Mouse (Mus musculus) embryonic facial prominence, embryonic 14.5 days (tissue): ENCODE measurements around the gene Kcnip1. TPM values are rescaled to one million over a fixed set of nuclear protein-coding genes. Genes with fewer than 3 reads are reported as not detected.
A peak's percentile ranks its signal among the peaks of the same experiment; 100 is the strongest.

Experiments used
- ATAC-seq: fragments of 200-750 bp; cut with Nextera tagmentation; 2 replicates; pipeline ENCODE4 v1.8.0; 2017; ENCODE audit warnings: low read depth, moderate number of reproducible peaks, moderate TSS enrichment
- DNase-seq: peaks from one replicate; pipeline ENCODE4 v3.0.0-alpha.2; 2015; ENCODE audit warnings: low spot score
- H3K27ac ChIP-seq: fragments of 300-500 bp; sonication (generic); replicated peaks from 2 replicates; pipeline ENCODE4 v1.5.1; 2014; ENCODE audit warnings: low read depth, mild to moderate bottlenecking, low read length, moderate library complexity
- H3K27me3 ChIP-seq: fragments of 300-500 bp; sonication (generic); replicated peaks from 2 replicates; pipeline ENCODE4 v1.6.1; 2014; ENCODE audit warnings: low read length; ENCODE audit not compliant: control insufficient read depth, insufficient read depth
- H3K36me3 ChIP-seq: fragments of 300-500 bp; sonication (generic); 2 replicates; pipeline ENCODE4 v1.6.1; 2014; ENCODE audit warnings: low read length, mixed read lengths; ENCODE audit not compliant: control insufficient read depth, insufficient read depth
- H3K4me1 ChIP-seq: fragments of 300-500 bp; sonication (generic); 2 replicates; pipeline ENCODE4 v1.6.1; 2014; ENCODE audit warnings: antibody characterized with exemption, low read length; ENCODE audit not compliant: control insufficient read depth, insufficient read depth
- H3K4me2 ChIP-seq: fragments of 300-500 bp; sonication (generic); 2 replicates; pipeline ENCODE4 v1.6.1; 2014; ENCODE audit warnings: low read depth, mild to moderate bottlenecking, low read length, moderate library complexity, mixed read lengths
- H3K4me3 ChIP-seq: fragments of 300-500 bp; sonication (generic); 2 replicates; pipeline ENCODE4 v1.5.1; 2014; ENCODE audit warnings: low read depth, mild to moderate bottlenecking, low read length
- H3K9ac ChIP-seq: fragments of 300-500 bp; sonication (generic); 2 replicates; pipeline ENCODE4 v1.6.1; 2014; ENCODE audit warnings: low read depth, mild to moderate bottlenecking, low read length, moderate library complexity, mixed read lengths
- H3K9me3 ChIP-seq: fragments of 300-500 bp; sonication (generic); 2 replicates; pipeline ENCODE4 v1.6.1; 2016; ENCODE audit warnings: low read length; ENCODE audit not compliant: control insufficient read depth
- WGBS: fragments of 180-500 bp; shearing (Covaris S2); extraction: QIAGEN DNeasy Blood & Tissue Kit; methylation state at CpG from one replicate; pipeline ENCODE4 v1.1.7; 2014; 5-methylcytosine and 5-hydroxymethylcytosine counted together
- polyA plus RNA-seq: library from polyadenylated mRNA; unstranded; fragments of >200 nt; fragmentation: Nextera tagmentation; extraction: Ambion mirVana; gene quantifications from 2 replicates; pipeline ENCODE4 v1.2.1, GENCODE M21; 2014

The Kcnip1 gene
- polyA plus RNA-seq, 1 experiment from 2014 or later, result 5.0 TPM

DNA sequence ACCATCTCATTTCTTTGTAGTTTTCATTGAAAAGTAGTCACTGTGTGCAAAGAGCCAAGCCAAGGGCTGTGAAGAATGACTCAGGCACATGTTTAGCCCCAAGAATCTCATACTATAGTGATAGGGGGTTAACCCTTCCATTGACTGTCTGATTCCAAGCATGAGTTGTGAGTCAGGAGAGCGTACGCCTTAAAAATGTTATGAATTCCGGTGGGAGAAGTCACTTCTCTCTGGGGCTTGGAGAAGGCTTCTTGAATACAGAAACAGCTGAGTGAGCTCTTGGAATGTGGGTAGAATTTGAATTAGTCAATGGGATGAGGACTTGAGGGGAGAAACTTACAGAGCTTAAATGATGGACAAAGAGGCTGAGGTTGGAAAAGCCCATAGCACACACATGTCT is 153.9 kb downstream of the Kcnip1 start:
- Histone ChIP-seq H3K36me3 (no peaks in the 10 kb centered on the region), H3K27ac (no peak overlapping the region), H3K4me1 (no peaks in the 10 kb centered on the region)

DNA sequence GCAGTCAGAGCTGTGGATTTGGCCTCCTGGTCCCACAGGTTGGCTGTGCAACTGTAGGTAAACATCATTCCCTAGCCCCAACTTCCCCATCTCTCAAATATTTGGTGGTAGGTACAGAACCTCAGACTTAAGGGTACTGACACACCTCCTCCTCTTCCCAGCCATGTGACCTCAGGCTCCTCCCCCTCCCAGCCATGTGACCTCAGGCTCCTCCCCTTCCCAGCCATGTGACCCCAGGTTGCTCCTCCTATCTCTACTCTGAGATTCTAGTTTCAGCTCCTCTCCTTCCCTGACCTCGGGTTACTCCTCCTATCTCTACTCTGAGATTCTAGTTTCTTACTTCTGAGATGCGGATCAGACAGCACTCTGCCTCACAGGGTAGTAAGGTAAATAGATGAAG is 163.2 kb downstream of the Kcnip1 start:
- H3K9me3 ChIP-seq, result no peaks in the 10 kb centered on the region
- ATAC-seq (no peak), DNase-seq (no peak)
- 76% methylated on average over 2 of the region's 2 CpGs for WGBS
- H3K4me2 ChIP-seq, result no peak overlapping the region
- H3K36me3 ChIP-seq, result no peaks in the 10 kb centered on the region
- H3K4me3 ChIP-seq, result no peak overlapping the region
- H3K27ac ChIP-seq, result no peak overlapping the region
- H3K9ac ChIP-seq, result no peak overlapping the region
- no peaks in the 10 kb centered on the region for H3K27me3 ChIP-seq
- peaks cover 10% of the 10 kb centered on the region for H3K4me1 ChIP-seq

More for the DNA sequence above, 153.9 kb downstream of the Kcnip1 start:
- Histone ChIP-seq H3K9me3 (no peaks in the 10 kb centered on the region), H3K9ac (no peak overlapping the region), H3K27me3 (peaks cover 26% of the 10 kb centered on the region), H3K4me2 (no peak overlapping the region), H3K4me3 (no peak overlapping the region)
- ATAC-seq, result no peak
- DNase-seq, result no peak
- 89% methylated on average over 3 of the region's 3 CpGs for WGBS

GRCm38 (mm10) chr11:33827829-33828206 is 165.1 kb downstream of the Kcnip1 start:
- peak; percentile 21 for DNase-seq
- no peak for ATAC-seq

DNA sequence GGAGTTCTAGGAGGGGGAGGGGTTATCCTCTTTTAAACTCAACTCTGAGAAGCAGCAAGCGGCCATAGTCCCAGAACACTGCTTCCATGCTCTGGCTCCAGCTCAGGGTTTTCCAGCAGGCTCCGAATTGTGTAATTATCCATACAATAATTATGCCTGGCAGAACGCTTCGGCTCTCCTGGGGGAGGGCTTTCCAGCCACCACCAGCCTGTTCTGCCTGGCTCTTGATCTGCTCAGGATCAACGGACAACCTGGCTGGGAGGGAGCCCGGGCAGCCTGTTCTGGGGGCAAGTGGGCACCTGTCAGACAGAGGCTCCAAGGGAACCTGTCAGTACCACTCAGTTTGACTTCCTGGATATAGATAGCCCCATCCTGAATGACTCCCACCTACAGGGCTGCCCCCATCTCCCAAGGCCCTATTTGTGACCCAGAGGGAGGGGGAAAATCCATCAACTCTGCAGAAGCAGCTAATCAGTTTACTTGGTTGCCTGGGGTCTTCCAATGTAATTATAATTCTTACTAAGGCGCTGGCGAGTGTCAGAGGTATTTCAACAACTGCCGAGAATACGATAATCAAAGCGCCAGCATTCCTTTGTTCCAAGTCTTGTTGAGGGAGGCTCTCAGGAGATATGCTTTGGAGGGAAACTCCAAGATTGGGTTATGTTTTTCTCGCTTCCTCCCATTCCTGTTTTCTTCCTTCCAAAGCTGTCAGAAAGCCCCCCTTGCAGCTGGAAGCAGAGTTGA is 165.7 kb downstream of the Kcnip1 start:
- peaks cover 10% of the 10 kb centered on the region for H3K4me1 ChIP-seq
- no peak overlapping the region for H3K9ac ChIP-seq
- H3K36me3 ChIP-seq, result no peaks in the 10 kb centered on the region
- peak; percentile 30; the same call in 1 of the 2 replicates for ATAC-seq
- no peak overlapping the region for H3K4me2 ChIP-seq
- H3K27me3 ChIP-seq, result no peaks in the 10 kb centered on the region
- DNase-seq, result peak; percentile 41
- H3K27ac ChIP-seq, result no peak overlapping the region
- 34% methylated on average over 12 of the region's 12 CpGs for WGBS
- no peaks in the 10 kb centered on the region for H3K9me3 ChIP-seq
- no peak overlapping the region for H3K4me3 ChIP-seq

More at GRCm38 (mm10) chr11:33827829-33828206, 165.1 kb downstream of the Kcnip1 start:
- no peak overlapping the region for H3K4me3 ChIP-seq
- WGBS, result 62% methylated on average over 6 of the region's 6 CpGs
- H3K4me2 ChIP-seq, result no peak overlapping the region
- H3K36me3 ChIP-seq, result no peaks in the 10 kb centered on the region
- peaks cover 10% of the 10 kb centered on the region for H3K4me1 ChIP-seq
- H3K9me3 ChIP-seq, result no peaks in the 10 kb centered on the region
- H3K27ac ChIP-seq, result no peak overlapping the region
- no peak overlapping the region for H3K9ac ChIP-seq
- H3K27me3 ChIP-seq, result no peaks in the 10 kb centered on the region

- no peak for ATAC-seq
- Histone ChIP-seq H3K4me2 (no peak overlapping the region), H3K9me3 (no peaks in the 10 kb centered on the region), H3K36me3 (no peaks in the 10 kb centered on the region), H3K27me3 (no peaks in the 10 kb centered on the region), H3K4me3 (no peak overlapping the region), H3K27ac (no peak overlapping the region), H3K4me1 (peaks cover 10% of the 10 kb centered on the region), H3K9ac (no peak overlapping the region)
- 23% methylated on average over 6 of the region's 6 CpGs for WGBS
- no peak for DNase-seq
These were observed 168.2 kb downstream of the Kcnip1 start for GRCm38 (mm10) chr11:33824739-33825138.

- Histone ChIP-seq H3K9me3 (no peaks in the 10 kb centered on the region), H3K4me2 (no peak overlapping the region), H3K4me1 (peaks cover 5% of the 10 kb centered on the region; the same call in 1 of the 2 replicates), H3K36me3 (no peaks in the 10 kb centered on the region), H3K9ac (no peak overlapping the region), H3K4me3 (no peak overlapping the region), H3K27ac (no peak overlapping the region), H3K27me3 (no peaks in the 10 kb centered on the region)
- no peak for DNase-seq
- 82% methylated on average over 5 of the region's 5 CpGs for WGBS
- ATAC-seq, result no peak
These were observed 171.6 kb downstream of the Kcnip1 start for GRCm38 (mm10) chr11:33821331-33821730.

GRCm38 (mm10) chr11:33820876-33821275 is 172.1 kb downstream of the Kcnip1 start:
- Histone ChIP-seq H3K4me2 (no peak overlapping the region), H3K9me3 (no peaks in the 10 kb centered on the region), H3K9ac (no peak overlapping the region), H3K4me1 (peaks cover 5% of the 10 kb centered on the region; the same call in 1 of the 2 replicates), H3K27me3 (no peaks in the 10 kb centered on the region), H3K4me3 (no peak overlapping the region), H3K27ac (no peak overlapping the region), H3K36me3 (no peaks in the 10 kb centered on the region)
- DNase-seq (no peak), ATAC-seq (no peak)
- 86% methylated on average over 7 of the region's 7 CpGs for WGBS

GRCm38 (mm10) chr11:33818861-33819503 is 174.0 kb downstream of the Kcnip1 start:
- WGBS, result 3% methylated on average over 5 of the region's 5 CpGs
- ATAC-seq (no peak), DNase-seq (peak; percentile 51)
- Histone ChIP-seq H3K9ac (no peak overlapping the region), H3K9me3 (no peaks in the 10 kb centered on the region), H3K4me3 (no peak overlapping the region), H3K4me2 (no peak overlapping the region), H3K27me3 (no peaks in the 10 kb centered on the region), H3K4me1 (peaks cover 5% of the 10 kb centered on the region; the same call in 1 of the 2 replicates), H3K36me3 (no peaks in the 10 kb centered on the region), H3K27ac (no peak overlapping the region)
